Mouse (Mus musculus) frontal cortex, postnatal 25 days (tissue): ENCODE data around the gene Cbx2.

Experiments
- DNase-seq, 2 experiments: peaks; one replicate each; pipeline ENCODE4 v3.0.0; 2022; ENCODE audit warnings: low spot score in 2 of 2

Gene Cbx2

GRCm38 (mm10) chr11:119058041-119058995 lies 35.6 kb downstream of the Cbx2 start:
- DNase-seq: no peak

- no peak for DNase-seq
These were observed 36.5 kb downstream of the Cbx2 start for GRCm38 (mm10) chr11:119059256-119059655.

- DNase-seq: no peak
These were observed 44.1 kb downstream of the Cbx2 start for GRCm38 (mm10) chr11:119066841-119067240.

GRCm38 (mm10) chr11:119072239-119072638 lies 49.5 kb downstream of the Cbx2 start:
- no peak for DNase-seq

GRCm38 (mm10) chr11:119072986-119073385 lies 50.2 kb downstream of the Cbx2 start:
- DNase-seq: no peak

- no peak for DNase-seq
These were observed 51.2 kb downstream of the Cbx2 start for GRCm38 (mm10) chr11:119073876-119074433.

- DNase-seq: no peak
These were observed 53.0 kb downstream of the Cbx2 start for GRCm38 (mm10) chr11:119075805-119076204.

GRCm38 (mm10) chr11:119077755-119078154 lies 55.0 kb downstream of the Cbx2 start:
- no peak for DNase-seq

- no peak for DNase-seq
These were observed 56.1 kb downstream of the Cbx2 start for GRCm38 (mm10) chr11:119078691-119079444.

- DNase-seq: no peak
These were observed 56.7 kb downstream of the Cbx2 start for GRCm38 (mm10) chr11:119079445-119079837.

- DNase-seq: no peak
These were observed 57.8 kb downstream of the Cbx2 start for GRCm38 (mm10) chr11:119080461-119081147.
